ENCODE assay signal across 35 mouse cellular contexts in the genomic region with DNA sequence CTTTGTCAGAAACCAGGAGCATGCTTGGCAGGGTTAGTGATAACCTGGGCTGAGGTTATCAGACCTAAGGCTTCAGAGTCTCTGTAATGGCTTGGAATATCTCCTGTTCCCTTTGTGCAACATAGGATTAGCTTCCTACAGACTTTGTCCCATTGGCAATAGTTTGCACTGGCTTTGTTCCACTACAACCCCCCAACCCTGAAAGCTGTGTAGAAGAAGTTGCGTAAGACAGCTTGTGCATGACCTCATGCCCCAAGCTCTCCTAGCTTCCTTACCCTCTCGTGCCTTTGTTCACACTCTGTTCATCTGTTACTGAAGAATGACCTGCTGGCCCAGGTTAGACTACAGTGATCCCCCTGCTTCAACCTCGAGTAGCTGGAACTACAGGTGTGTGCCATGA. TPM values are rescaled to one million over a fixed set of nuclear protein-coding genes. Genes with fewer than 3 reads are reported as not detected.
"Had no signal": no experiment of that assay in that cellular context is flagged by ENCODE, and none has a peak within 500 bp of the region (broad histone marks: within the 10 kb centered on the region; RNA-seq: fewer than 3 reads in every experiment).

No protein-coding gene starts in this region.

RNA-seq across cellular contexts. Expression of gene Cphx1, which starts 19.8 kb away (rescaled TPM):
- total RNA-seq: left cerebral cortex, adult 8-10 months; left cerebral cortex, postnatal 10 days; left cerebral cortex, postnatal 14 days; left cerebral cortex, postnatal 25 days; left cerebral cortex, postnatal 36 days; left cerebral cortex, postnatal 4 days; liver, adult 2 months; megakaryocyte progenitor cell, adult 5-6 weeks; megakaryocyte, adult 5-6 weeks; megakaryocyte-erythroid progenitor cell, adult 5-6 weeks; midbrain, postnatal 0 days had no signal
- polyA plus RNA-seq: limb, embryonic 10.5 days; limb, embryonic 11.5 days; limb, embryonic 12.5 days; limb, embryonic 13.5 days; limb, embryonic 15.5 days; liver, embryonic 12.5 days; liver, embryonic 13.5 days; liver, embryonic 15.5 days; lung, adult 2 months; lung, embryonic 14.5 days; lung, embryonic 15.5 days; macrophage; midbrain, embryonic 10.5 days; midbrain, embryonic 11.5 days; midbrain, embryonic 12.5 days; midbrain, embryonic 13.5 days; midbrain, embryonic 14.5 days; midbrain, embryonic 15.5 days; midbrain, embryonic 16.5 days; myocyte; neural tube, embryonic 11.5 days; neural tube, embryonic 12.5 days had no signal

RNA-seq across cellular contexts. Expression of gene Duxbl1, which starts 20.5 kb away (rescaled TPM):
- total RNA-seq: megakaryocyte progenitor cell, adult 5-6 weeks; megakaryocyte-erythroid progenitor cell, adult 5-6 weeks; monocyte, adult 5-6 weeks had no signal
- polyA plus RNA-seq: liver, embryonic 12.5 days; liver, embryonic 13.5 days; liver, embryonic 15.5 days; macrophage; myocyte had no signal

RNA-seq across cellular contexts. Expression of gene Plac9a, which starts 55.0 kb away (rescaled TPM):
- total RNA-seq: left cerebral cortex, postnatal 14 days; left cerebral cortex, postnatal 25 days; left cerebral cortex, postnatal 36 days; liver, adult 2 months; megakaryocyte progenitor cell, adult 5-6 weeks; megakaryocyte, adult 5-6 weeks; megakaryocyte-erythroid progenitor cell, adult 5-6 weeks; midbrain, postnatal 0 days; monocyte, adult 5-6 weeks had no signal
- polyA plus RNA-seq: limb, embryonic 10.5 days; limb, embryonic 11.5 days; limb, embryonic 12.5 days; limb, embryonic 13.5 days; limb, embryonic 15.5 days; liver, adult 2 months; liver, embryonic 11.5 days; liver, embryonic 12.5 days; macrophage; midbrain, embryonic 10.5 days; midbrain, embryonic 11.5 days; midbrain, embryonic 12.5 days; midbrain, embryonic 13.5 days; midbrain, embryonic 14.5 days; midbrain, embryonic 16.5 days; midbrain, postnatal 0 days; neural tube, embryonic 11.5 days; neural tube, embryonic 12.5 days had no signal
